Mouse (Mus musculus) 416B (cell line): ENCODE results near the gene Zmym4.
"Not testable (repeated sequence)": the region's sequence is repeated elsewhere in the genome, so short reads cannot be mapped to it uniquely, and the experiment has no call there.

ENCODE experiments used
- DNase-seq: peaks from one replicate; pipeline ENCODE4 v3.0.0; 2011; ENCODE audit warnings: low read depth

Zmym4 gene

DNA sequence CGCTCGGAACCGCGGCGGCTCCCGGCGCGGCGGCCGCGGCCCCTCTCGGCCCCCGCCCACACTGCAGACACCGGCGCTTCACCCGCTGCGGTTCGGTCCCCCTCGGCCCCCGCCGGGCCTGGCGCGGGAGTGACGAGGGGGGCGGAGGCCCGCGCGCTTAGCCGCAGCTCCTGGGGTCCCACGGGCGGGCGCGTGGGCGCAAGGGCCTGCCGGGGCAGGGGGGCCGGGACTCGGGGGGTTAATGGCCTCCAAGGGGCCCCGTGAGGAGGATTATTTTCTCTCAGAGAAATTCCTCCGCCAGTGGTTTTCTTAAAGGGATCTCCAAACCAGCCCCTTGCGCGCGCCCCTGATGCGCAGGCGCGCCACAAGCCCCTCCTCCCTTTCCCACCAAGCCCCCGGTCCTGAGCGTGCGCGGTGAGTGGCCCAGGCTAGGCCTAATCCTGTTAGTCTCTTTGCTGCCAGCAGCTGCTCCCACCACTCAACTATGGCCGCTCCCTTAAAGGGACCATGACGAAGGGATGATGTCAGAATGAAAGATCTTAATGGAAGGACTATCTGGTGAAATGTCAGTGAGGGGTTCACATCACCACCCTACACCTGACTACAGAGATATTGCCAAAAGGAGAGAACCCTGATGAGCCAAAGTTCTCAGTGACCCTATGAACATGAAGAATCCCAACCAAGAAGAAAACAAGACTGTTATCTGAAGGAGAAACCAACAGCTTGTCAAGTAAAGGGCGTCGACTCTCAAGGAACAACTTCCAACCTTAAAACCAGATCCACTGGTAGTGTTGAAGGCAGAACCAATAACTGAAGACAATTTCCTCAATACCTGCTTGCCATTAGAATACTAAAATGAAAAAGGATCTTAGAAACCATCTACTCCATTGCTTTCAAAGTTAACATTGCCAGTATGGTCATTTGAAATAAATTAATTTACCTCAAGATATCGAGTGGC is at the start of gene Zmym4:
Gene Zmym4, minus strand, starts transcription at position 272 of the 958 bp plus-strand sequence.
- DNase-seq = peak; percentile 95

DNA sequence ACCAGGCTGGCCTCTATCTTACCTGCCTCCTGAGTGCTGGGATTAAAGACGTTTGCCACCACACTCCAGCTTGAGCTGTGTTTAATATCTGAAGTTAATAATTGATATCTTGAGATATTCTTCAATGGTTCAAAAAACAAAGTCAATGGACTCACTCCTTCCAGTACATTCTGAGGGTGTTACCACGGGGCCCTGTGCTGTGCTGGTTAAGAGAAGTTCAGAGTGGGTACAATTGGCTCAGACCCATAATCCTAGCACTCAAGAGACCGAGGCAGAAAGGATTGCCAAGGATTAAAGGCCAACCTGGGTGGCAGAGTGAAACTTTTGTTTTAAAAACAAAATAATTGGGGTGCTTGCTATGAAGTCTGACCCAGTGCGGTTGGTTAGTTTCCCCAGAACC is 48.4 kb upstream of the Zmym4 start:
- no peak for DNase-seq

DNA sequence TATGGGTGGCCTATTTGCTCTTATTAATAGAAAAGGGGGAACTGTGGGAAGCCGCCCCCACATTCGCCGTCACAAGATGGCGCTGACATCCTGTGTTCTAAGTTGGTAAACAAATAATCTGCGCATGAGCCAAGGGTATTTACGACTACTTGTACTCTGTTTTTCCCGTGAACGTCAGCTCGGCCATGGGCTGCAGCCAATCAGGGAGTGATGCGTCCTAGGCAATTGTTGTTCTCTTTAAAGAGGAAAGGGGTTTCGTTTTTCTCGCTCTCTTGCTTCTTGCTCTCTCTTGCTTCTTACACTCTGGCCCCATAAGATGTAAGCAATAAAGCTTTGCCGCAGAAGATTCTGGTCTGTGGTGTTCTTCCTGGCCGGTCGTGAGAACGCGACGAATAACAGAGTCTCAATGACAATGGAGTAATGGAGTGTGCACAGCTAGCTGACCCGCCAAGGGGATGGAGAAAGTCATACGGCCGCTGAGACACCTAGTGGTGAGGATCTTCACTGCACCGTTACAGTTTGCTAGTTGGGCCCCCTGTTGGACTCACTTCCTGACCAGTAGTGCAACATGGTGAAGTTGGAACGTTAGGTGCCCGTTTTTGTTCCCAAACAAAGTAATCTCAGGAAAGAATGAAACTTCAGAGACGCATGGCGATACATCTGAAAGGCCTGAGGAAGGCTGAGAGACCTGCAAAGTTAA is 47.5 kb upstream of the Zmym4 start:
- peak; percentile 89 for DNase-seq

DNA sequence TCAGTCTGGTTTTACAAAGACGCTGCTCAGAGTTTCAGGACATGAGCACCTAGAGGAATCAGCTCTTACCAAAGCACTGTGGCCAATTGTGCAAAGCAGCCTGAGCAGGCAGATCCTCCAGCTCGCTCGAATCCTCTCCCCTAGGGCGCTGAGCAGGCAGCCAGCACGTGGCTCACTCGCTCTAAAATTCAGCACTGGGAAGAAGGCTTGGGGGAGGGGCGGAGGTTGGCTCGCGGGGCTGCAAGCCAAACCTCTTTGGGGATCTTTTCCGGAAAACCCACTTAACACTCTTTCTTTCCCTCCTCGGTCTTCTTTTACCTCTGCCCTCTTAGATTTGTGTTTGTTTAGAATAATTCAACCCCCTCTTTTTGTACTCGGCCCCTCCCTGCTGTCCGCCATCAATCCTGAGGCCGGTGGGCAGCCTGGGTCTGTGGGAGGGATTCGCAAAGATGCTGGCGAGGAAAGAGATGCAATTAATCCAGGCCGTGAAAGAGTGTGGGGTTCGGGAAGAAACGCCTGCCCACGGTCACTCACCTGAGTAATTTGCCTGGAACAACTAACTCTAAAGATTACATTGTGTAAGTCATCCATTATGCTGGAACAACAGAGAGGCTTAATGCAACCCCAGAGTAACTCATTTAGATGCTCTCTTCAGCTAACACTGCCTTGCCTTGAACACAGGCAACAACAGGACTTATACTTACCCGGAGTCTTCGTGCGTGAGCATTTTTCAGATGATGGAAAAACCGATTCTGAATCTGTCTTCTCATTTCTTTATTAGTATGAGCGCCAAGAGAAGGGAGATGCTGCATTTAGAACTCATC is 37.4 kb upstream of the Zmym4 start:
- DNase-seq = no peak

DNA sequence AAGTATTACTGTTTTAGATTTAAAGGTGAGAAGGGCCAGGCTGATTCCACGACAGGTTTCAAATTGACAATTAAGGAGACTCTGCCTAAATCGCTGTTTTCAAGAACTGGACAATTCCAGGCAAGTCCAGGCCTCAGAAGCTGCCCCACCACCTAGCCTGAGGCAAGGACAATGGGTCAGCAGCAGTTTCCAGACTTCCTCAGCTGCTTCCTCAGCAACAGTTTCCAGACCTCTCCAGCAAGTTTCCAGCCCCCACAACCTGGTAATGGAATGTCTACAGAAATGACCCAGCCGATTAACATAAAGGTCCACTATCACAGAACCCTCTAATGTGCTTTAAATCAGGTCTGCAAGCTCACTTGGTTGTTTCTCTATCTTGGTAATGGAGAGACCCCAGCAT is 36.4 kb upstream of the Zmym4 start:
- DNase-seq = no peak

DNA sequence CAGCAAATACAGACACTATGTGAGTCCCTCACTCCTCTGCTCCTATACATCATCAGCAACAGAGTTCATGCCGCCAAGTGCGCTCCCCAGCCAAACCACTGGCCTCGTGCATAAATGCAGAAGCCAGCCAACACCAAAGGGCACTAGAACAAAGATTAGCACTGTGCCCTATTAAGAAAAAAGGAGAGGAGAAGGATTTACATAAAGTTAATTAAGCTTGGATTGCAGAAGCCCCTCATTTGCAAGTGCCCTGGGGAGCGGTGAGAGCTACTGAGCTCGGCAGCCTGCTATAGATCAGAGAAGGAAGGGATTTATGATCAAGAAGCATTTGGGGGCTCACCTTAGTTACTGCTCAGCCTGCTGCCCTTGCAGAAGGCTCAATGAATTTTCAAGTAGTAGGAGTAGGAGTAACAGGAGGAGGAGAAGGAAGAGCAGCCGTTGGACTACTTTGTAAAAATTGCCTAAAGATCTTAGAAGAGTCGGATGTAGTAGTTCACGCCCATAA is 32.7 kb upstream of the Zmym4 start:
- no peak for DNase-seq

DNA sequence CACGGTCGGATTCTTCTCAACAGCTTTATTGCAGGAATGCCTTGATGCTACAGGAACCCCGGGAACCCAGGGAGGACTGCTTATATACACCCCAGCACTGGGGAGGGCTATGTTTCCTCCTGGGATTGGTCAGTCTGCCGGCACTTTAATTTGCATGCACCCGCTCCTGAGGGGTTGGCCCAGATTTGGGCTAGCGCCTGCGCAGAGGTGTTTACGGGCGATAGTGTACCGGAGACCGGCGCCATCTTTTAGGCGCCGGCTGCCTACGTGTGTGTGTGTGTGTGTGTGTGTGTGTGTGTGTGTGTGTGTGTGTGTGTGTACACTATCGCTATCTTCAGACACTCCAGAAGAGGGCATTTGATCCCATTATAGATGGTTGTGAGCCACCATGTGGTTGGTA is 31.4 kb upstream of the Zmym4 start:
- not testable (repeated sequence) for DNase-seq

DNA sequence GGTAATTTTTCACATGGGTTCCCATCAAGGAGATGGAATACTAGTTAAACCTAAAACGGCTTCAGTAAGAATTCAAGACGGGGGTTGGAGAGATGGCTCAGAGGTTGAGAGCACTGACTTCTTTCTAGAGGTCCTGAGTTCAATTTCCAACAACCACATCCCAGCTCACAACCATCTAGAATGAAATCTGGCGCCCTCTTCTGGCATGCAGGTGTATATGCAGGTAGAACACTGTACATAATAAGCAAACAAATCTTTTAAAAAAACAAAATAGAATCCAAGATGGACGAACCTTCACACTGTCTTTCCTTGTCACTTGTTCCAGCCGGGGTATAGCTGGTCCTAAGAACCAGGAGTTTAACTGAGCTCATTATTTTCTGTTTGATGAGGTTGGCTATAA is 24.4 kb upstream of the Zmym4 start:
- peak; percentile 73 for DNase-seq

DNA sequence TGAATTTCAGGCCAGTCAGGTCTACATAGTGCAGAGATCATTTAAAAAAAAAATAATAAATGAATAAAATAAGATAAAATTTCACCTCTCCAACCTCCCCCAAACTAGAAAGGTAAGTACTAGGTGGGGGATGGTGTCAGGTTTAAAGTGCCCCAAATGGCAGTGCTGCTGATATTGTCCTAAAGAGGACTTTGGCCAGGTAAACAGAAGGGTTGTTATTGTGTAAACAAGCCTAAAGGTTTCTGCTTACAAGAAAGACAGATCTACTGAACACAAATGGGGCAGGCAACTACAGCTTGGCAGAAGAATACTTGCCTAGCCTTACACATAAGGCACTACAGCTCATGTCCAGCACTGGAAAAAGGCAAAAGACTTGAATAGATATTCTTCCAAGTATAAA is 22.6 kb upstream of the Zmym4 start:
- DNase-seq = no peak

DNA sequence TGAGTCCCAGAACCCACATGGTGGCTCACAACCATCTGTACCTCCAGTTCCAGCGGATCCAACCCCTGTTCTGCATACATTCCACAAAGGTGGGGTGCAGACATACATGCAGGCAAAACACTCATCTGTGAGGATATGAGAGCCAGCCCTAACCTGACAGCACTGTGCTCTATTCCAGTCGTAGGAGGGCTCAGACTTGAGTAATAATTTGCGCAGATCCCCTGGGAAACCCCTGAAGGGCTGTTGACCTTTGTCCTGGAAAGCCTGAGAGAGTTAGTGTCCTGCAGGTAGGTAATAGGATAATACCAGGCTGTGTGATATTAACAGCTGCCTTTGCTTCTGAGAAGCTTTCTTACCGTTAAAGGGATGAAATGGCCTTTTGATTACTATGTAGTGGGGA is 20.6 kb upstream of the Zmym4 start:
- DNase-seq = no peak

DNA sequence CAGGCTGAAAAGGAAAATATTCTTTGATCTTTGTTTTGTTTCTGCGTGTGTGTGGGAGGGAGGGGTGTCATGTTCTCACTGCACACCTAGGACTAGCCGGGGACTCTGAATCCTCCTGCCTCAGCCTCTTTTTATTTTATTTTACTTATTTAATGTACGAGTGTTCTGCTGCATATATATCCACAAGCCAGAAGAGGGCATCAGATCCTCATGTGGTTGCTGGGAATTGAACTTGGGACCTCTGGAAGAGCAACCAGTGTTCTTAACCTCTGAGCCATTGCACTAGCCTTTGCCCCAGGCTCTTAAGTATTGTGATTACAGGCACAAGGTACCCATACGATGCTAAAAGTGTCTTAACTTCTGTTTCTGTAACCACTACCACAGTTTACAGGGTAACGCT is 18.8 kb upstream of the Zmym4 start:
- DNase-seq = peak; percentile 33

DNA sequence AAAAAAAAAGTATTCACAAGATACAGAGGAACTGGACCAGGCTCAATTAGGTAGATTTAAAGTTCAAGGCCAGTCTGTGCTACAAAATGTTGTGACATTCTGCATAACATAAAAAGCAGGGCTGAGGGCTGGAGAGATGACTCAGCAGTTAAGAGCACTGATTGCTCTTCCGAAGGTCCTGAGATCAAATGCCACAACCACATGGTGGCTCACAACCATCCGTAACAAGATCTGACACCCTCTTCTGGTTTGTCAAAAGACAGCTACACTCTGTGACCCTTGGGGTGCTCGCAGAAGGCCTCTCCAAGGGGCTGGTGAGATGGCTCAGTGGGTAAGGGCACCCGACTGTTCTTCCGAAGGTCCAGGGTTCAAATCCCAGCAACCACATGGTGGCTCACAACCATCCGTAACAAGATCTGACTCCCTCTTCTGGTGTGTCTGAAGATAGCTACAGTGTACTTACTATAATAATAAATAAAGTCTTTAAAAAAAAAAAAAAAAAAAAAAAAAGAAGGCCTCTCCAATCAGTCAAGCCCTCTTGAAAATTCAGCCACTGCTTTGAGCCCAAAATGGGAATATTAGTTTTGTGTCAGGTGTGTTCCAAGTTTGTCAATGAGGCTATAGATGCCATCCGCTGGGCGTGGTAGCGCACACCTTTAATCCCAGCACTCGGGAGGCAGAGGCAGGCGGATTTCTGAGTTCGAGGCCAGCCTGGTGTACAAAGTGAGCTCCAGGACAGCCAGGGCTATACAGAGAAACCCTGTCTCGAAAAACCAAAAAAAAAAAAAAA is 16.0 kb upstream of the Zmym4 start:
- peak; percentile 77 for DNase-seq

DNA sequence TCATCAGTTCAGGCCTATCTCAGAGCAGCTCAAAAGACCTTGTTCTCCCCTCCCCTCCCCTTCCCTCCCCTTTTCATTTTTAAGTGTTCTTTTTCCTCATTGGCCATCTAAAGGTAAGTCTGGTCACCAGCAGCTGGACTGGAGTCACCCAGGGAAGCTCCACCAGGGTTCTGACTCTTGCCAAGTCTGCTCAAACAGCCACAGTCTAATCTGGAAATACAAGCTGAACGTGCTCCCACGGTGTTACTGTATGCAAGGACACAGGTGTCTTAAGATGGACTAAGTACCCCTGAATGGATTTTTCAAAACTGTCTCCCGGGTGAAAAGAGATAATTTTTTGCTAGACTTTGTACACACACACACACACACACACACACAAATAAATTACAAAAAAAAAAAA is 15.4 kb upstream of the Zmym4 start:
- no peak for DNase-seq

DNA sequence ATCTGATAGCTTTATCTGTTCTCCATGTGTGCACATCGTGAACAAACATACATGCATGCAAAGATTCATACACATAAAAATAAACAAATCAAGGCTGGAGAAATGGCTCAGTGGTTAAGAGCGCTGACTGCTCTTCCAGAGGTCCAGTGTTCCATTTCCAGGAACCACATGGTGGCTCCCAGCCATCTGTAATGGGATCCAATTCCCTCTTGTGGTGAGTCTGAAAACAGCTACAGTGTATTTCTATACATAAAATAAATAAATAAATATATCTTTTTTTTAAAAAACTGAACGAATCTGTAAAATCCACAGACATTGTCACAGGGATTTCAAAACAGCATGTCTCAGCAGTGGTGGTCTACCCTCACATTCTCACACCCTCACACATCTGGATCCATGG is 10.8 kb upstream of the Zmym4 start:
- no peak for DNase-seq

DNA sequence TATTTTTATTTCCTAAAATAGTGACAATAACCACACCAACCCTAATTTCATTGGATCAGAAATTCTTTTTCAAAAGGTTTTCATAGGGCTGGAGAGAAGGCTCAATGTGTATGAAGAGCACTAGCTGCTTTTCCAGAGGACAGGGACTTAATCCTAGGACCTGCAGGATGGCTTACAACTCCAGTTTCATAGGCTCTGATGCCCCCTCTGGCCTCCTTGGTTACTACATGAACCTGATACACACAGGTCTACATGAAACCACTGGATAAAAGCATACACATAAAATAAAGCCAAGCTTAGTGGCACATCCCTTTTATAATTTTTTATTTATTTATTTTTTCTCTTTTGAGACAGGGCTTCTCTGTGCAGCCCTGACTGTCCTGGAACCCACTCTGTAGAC is 9.5 kb upstream of the Zmym4 start:
- peak; percentile 63 for DNase-seq

DNA sequence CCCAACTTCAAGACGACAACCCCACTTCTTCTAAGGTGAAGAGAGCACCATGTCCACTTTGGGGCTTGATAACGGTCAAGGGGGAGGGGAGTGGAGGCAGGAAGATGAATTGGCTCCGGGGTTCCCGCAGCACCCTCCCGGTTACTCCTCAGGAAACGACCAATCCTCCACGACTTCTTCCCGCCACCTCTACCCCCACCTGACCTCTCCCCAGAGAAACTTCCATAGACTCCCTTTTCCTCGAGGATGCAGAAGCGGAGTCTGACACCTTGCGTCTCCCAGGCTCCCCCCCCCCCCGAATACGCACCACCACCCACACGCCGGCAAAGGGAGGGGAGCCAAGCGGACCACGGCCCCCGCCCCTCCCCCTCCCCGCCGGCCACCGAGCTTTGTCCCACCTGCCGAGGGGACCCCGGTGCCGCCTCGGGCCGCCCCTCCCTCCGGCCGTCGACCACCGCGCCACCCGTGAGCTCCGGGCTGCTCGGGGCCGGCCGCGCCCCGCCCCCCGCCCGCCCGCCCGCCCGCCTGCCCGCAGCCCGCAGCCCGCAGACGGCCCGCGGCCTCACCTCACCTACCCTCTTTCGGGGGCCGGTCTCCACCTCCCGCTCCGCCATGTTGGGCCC is 583 bp downstream of the Zmym4 start:
- peak; percentile 54 for DNase-seq

DNA sequence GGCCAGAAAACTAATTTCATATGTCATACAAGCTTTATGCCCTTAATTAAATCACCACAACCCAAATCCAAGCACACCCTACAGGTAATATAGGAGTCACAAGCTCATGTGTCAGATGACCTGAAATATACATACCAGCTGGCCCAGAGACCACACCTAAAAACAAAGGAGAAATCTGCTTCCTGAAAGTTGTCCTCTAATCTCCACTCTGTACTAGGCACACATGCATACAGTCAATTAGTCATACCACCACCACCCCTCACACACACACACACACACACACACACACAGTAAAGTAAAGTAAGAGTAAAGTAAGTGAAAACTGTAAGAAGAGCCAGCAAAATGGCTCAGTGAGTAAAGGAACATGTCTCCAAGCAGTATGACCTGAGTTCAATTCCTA is 9.3 kb downstream of the Zmym4 start:
- DNase-seq = peak; percentile 61

DNA sequence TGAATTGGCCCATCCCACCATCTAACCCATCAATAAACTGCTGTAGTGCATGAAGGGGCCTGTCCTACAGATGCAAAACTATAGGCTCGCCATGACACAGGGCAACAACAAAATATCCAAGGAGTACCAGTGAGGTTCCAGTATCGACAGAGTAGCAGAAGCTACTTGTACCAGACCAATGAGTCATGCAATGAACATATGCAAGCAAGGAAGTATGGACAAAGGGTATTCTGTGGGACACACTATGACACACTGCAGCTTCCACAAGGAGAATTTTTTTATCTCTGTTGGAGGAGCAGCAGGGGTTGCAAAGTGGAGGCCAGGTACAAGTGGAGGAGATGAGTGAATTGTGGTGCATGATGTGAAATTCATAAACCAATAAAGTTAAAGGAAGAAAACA is 9.7 kb downstream of the Zmym4 start:
- DNase-seq = peak; percentile 45

DNA sequence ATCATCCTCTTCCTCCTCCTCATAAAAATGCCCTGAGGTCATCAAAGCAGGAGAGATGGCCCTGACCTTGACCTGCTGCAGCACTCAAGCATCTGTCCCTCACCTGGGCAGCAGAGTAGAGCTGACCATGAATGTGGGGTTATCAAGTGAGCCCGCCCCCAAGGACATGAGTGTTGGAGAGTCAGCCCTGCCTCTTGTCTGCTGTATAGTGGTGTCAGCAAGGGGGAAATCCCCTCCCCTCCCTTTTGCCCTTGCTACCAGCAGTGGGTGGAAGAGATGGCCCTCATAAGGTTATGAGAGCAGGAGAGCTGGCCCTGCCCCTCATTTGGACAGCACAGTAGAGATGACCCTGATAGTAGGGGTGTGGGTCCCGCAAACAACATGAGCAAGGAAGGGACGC is 10.5 kb downstream of the Zmym4 start:
- no peak for DNase-seq

DNA sequence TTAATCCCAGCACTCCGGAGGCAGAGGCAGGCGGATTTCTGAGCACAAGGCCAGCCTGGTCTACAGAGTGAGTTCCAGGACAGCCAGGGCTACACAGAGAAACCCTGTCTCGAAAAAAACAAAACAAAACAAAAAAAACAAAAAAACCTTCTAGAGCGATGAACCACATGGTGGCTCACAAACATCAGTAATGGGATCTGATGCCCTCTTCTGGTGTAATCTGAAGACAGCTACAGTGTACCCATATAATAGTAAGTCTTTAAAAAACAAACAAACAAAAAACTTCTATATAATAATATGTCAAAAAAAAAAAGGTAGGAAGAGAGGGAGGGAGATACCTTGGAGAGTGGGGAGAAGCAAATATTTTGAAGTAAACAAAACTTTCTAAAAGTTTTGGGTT is 17.1 kb downstream of the Zmym4 start:
- peak; percentile 52 for DNase-seq

DNA sequence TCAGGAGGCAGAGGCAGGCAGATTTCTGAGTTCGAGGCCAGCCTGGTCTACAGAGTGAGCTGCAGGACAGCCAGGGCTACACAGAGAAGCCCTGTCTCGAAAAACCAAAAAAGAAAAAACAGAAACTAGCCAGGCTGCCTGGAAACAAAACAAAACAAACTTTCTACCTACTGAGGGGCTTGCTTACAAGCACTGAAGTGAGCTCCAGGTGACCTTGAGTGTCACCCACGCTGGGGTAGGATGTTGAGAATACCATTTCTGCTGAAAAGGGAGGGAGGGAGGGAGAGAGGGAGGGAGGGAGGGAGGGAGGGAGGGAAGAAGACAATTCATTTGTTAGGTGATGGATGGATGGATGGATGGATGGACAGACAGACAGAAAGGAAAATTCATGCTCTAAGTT is 24.5 kb downstream of the Zmym4 start:
- no peak for DNase-seq
